Mouse (Mus musculus) midbrain, postnatal 0 days (tissue): ENCODE results near the gene Smo. TPM values are rescaled to one million over a fixed set of nuclear protein-coding genes. Genes with fewer than 3 reads are reported as not detected.

Experiments used
- ATAC-seq: fragments of 200-750 bp; cut with Nextera tagmentation; 2 replicates; pipeline ENCODE4 v1.8.0; 2017; ENCODE audit warnings: moderate number of reproducible peaks, mild to moderate bottlenecking, moderate TSS enrichment, moderate library complexity; ENCODE audit not compliant: low FRiP score
- DNase-seq: peaks from one replicate; pipeline ENCODE4 v3.0.0-alpha.2; 2015; ENCODE audit warnings: low spot score
- H3K27ac ChIP-seq: fragments of 300-500 bp; sonication (generic); 2 replicates; pipeline ENCODE4 v1.5.1; 2014; ENCODE audit warnings: low read depth, mild to moderate bottlenecking, low read length, mixed read lengths
- H3K27me3 ChIP-seq: fragments of 300-500 bp; sonication (generic); 2 replicates; pipeline ENCODE4 v1.6.1; 2014; ENCODE audit warnings: low read length, control low read depth, mixed read lengths; ENCODE audit not compliant: insufficient read depth
- H3K36me3 ChIP-seq: fragments of 300-500 bp; sonication (generic); 2 replicates; pipeline ENCODE4 v1.6.1; 2014; ENCODE audit warnings: low read length, control low read depth, mixed read lengths; ENCODE audit not compliant: insufficient read depth
- H3K4me1 ChIP-seq: fragments of 300-500 bp; sonication (generic); 2 replicates; pipeline ENCODE4 v1.6.1; 2014; ENCODE audit warnings: mild to moderate bottlenecking, control low read depth, antibody characterized with exemption, low read length, mixed read lengths; ENCODE audit not compliant: insufficient read depth
- H3K4me2 ChIP-seq: fragments of 300-500 bp; sonication (generic); 2 replicates; pipeline ENCODE4 v1.6.1; 2014; ENCODE audit warnings: low read depth, mild to moderate bottlenecking, low read length, mixed read lengths; ENCODE audit not compliant: poor library complexity, severe bottlenecking
- H3K4me3 ChIP-seq: fragments of 300-500 bp; sonication (generic); 2 replicates; pipeline ENCODE4 v1.5.1; 2014; ENCODE audit warnings: low read depth, mild to moderate bottlenecking, low read length, moderate library complexity
- H3K9ac ChIP-seq: fragments of 300-500 bp; sonication (generic); replicated peaks from 2 replicates; pipeline ENCODE4 v1.6.1; 2014; ENCODE audit warnings: mild to moderate bottlenecking, low read length, moderate library complexity, mixed read lengths; ENCODE audit not compliant: poor library complexity, severe bottlenecking
- H3K9me3 ChIP-seq: fragments of 300-500 bp; sonication (generic); 2 replicates; pipeline ENCODE4 v1.6.1; 2016; ENCODE audit warnings: low read length, control low read depth
- CTCF ChIP-seq: IDR thresholded peaks from 2 replicates; pipeline ENCODE4 v1.5.1; 2016; ENCODE audit warnings: antibody characterized with exemption, mild to moderate bottlenecking
- WGBS: fragments of 180-500 bp; shearing (Covaris S2); extraction: QIAGEN DNeasy Blood & Tissue Kit; methylation state at CpG from one replicate; pipeline ENCODE4 v1.1.7; 2014; 5-methylcytosine and 5-hydroxymethylcytosine counted together
- polyA plus RNA-seq: library from polyadenylated mRNA; unstranded; fragments of >200 nt; fragmentation: Nextera tagmentation; extraction: Ambion mirVana; gene quantifications from 2 replicates; pipeline ENCODE4 v1.2.1, GENCODE M21; 2015
- total RNA-seq: library from RNA; depleted of rRNA; stranded (reverse); fragments of >200 nt; gene quantifications from 2 replicates; pipeline ENCODE4 v1.2.3, GENCODE M21; 2014; rRNA removed

Gene Smo
- total and polyA plus RNA-seq, 2 experiments from 2014 or later, result 7.8 to 42.3 TPM

- Histone ChIP-seq H3K4me2 (no peak overlapping the region), H3K4me1 (no peaks in the 10 kb centered on the region), H3K36me3 (no peaks in the 10 kb centered on the region), H3K9me3 (no peaks in the 10 kb centered on the region), H3K9ac (no peak overlapping the region), H3K27me3 (no peaks in the 10 kb centered on the region), H3K27ac (no peak overlapping the region), H3K4me3 (no peak overlapping the region)
- DNase-seq (no peak), ATAC-seq (no peak)
- TF ChIP-seq CTCF, result no peak
- WGBS, result 85% methylated on average over 1 of the region's 1 CpGs
Observed at GRCm38 (mm10) chr6:29793520-29793919, 58.2 kb downstream of the Smo start.

GRCm38 (mm10) chr6:29794582-29794981 lies 59.3 kb downstream of the Smo start:
- no peak overlapping the region for H3K27ac ChIP-seq
- WGBS, result 82% methylated on average over 6 of the region's 6 CpGs
- no peak for ATAC-seq
- H3K9ac ChIP-seq, result no peak overlapping the region
- no peaks in the 10 kb centered on the region for H3K36me3 ChIP-seq
- H3K4me1 ChIP-seq, result no peaks in the 10 kb centered on the region
- H3K4me3 ChIP-seq, result no peak overlapping the region
- TF ChIP-seq CTCF, result no peak
- H3K27me3 ChIP-seq, result no peaks in the 10 kb centered on the region
- H3K4me2 ChIP-seq, result no peak overlapping the region
- DNase-seq, result no peak
- H3K9me3 ChIP-seq, result no peaks in the 10 kb centered on the region

- no peak for DNase-seq
- no peak for ATAC-seq
- Histone ChIP-seq H3K9ac (no peak overlapping the region), H3K9me3 (no peaks in the 10 kb centered on the region), H3K27ac (no peak overlapping the region), H3K27me3 (no peaks in the 10 kb centered on the region), H3K4me3 (no peak overlapping the region), H3K4me1 (no peaks in the 10 kb centered on the region), H3K36me3 (no peaks in the 10 kb centered on the region), H3K4me2 (no peak overlapping the region)
- TF ChIP-seq CTCF, result no peak
- 89% methylated on average over 1 of the region's 1 CpGs for whole genome bisulfite sequencing
Observed at GRCm38 (mm10) chr6:29802979-29803378, 67.7 kb downstream of the Smo start.

DNA sequence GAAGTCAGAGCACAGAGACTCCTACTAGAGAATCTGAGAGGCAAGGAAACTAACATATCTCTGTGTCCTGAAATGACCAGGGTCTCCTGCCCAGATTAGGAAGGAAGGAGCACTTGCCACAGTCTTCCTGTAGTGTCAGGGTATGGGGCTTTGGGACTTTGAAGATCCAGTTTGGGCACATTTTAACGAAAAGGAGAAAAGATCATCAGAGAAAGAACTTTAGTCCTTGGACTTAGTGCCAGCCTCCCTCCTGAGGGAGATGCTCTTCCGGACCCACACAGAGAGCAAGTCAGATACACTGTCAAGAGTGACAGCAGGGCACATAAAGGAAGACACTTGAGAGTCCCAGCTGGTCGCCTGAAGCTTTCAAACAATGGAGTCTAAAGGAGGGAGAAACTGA lies 68.7 kb downstream of the Smo start:
- Histone ChIP-seq H3K36me3 (no peaks in the 10 kb centered on the region), H3K27ac (no peak overlapping the region), H3K4me2 (no peak overlapping the region), H3K27me3 (no peaks in the 10 kb centered on the region), H3K4me3 (no peak overlapping the region), H3K9ac (no peak overlapping the region), H3K4me1 (no peaks in the 10 kb centered on the region), H3K9me3 (no peaks in the 10 kb centered on the region)
- ATAC-seq, result no peak
- no peak for DNase-seq
- WGBS, result 64% methylated on average over 3 of the region's 3 CpGs
- no peak for TF ChIP-seq CTCF

GRCm38 (mm10) chr6:29805381-29805780 lies 70.1 kb downstream of the Smo start:
- no peak for ATAC-seq
- 86% methylated on average over 2 of the region's 2 CpGs for WGBS

More at GRCm38 (mm10) chr6:29805381-29805780, 70.1 kb downstream of the Smo start:
- Histone ChIP-seq H3K4me1 (no peaks in the 10 kb centered on the region), H3K9ac (no peak overlapping the region), H3K27me3 (no peaks in the 10 kb centered on the region), H3K36me3 (no peaks in the 10 kb centered on the region), H3K27ac (no peak overlapping the region), H3K4me3 (no peak overlapping the region), H3K9me3 (no peaks in the 10 kb centered on the region), H3K4me2 (no peak overlapping the region)
- DNase-seq, result no peak
- no peak for TF ChIP-seq CTCF

Other genes with a start within 250 kb of the Smo start
- gene Kcp, start 227.6 kb upstream of the Smo start, total RNA-seq, result 16.3 and 27.0 TPM in 2 replicates
- gene Kcp, start 227.6 kb upstream of the Smo start, polyA plus RNA-seq, result 8.9 and 9.0 TPM in 2 replicates
- 3.2 and 3.5 TPM in 2 replicates for gene Irf5, start 208.9 kb upstream of the Smo start, total RNA-seq
- gene Irf5, start 208.9 kb upstream of the Smo start, polyA plus RNA-seq, result 1.7 and 2.0 TPM in 2 replicates
- gene Tnpo3, start 125.6 kb upstream of the Smo start, total RNA-seq, result 72.6 and 81.0 TPM in 2 replicates
- 56.9 and 57.9 TPM in 2 replicates for gene Tnpo3, start 125.6 kb upstream of the Smo start, polyA plus RNA-seq
- gene Tspan33, start 41.3 kb upstream of the Smo start, total RNA-seq, result 13.8 and 18.5 TPM in 2 replicates
- 10.7 and 12.4 TPM in 2 replicates for gene Tspan33, start 41.3 kb upstream of the Smo start, polyA plus RNA-seq
- gene Ahcyl2, start 32.5 kb downstream of the Smo start, total RNA-seq, result 66.7 and 69.1 TPM in 2 replicates
- gene Ahcyl2, start 32.5 kb downstream of the Smo start, polyA plus RNA-seq, result 12.8 and 16.0 TPM in 2 replicates
- gene Strip2, start 181.5 kb downstream of the Smo start, total RNA-seq, result 12.5 and 13.3 TPM in 2 replicates
- 5.2 and 5.8 TPM in 2 replicates for gene Strip2, start 181.5 kb downstream of the Smo start, polyA plus RNA-seq